Mouse (Mus musculus) 3134 (cell line): ENCODE data around the gene Brix1.

Experiments used
- DNase-seq: peaks from one replicate; pipeline ENCODE4 v3.0.0-alpha.2; 2011; ENCODE audit warnings: low spot score; ENCODE audit not compliant: insufficient read length; ENCODE audit errors: extremely low read depth

Gene Brix1

GRCm38 (mm10) chr15:10463555-10463954 is 22.2 kb downstream of the Brix1 start:
- no peak for DNase-seq

GRCm38 (mm10) chr15:10460986-10461385 is 24.8 kb downstream of the Brix1 start:
- DNase-seq, result no peak

GRCm38 (mm10) chr15:10447102-10447501 is 38.6 kb downstream of the Brix1 start:
- no peak for DNase-seq

GRCm38 (mm10) chr15:10442275-10442674 is 43.5 kb downstream of the Brix1 start:
- DNase-seq, result no peak

GRCm38 (mm10) chr15:10441493-10441892 is 44.3 kb downstream of the Brix1 start:
- no peak for DNase-seq

- DNase-seq, result no peak
These were observed 45.8 kb downstream of the Brix1 start for GRCm38 (mm10) chr15:10439963-10440362.

- DNase-seq, result no peak
These were observed 48.9 kb downstream of the Brix1 start for GRCm38 (mm10) chr15:10436893-10437292.

GRCm38 (mm10) chr15:10426545-10427266 is 59.0 kb downstream of the Brix1 start:
- DNase-seq, result no peak

GRCm38 (mm10) chr15:10426124-10426523 is 59.6 kb downstream of the Brix1 start:
- DNase-seq, result no peak
